Mouse (Mus musculus): ENCODE data around the gene Angptl3. TPM values are rescaled to one million over a fixed set of nuclear protein-coding genes. Genes with fewer than 3 reads are reported as not detected.

Angptl3 gene
- polyA plus RNA-seq (2015; fragmentation: Nextera tagmentation; extraction: Ambion mirVana), result 150 and 171 TPM in 2 replicates

- H3K4me3 ChIP-seq (replicated peaks), result peak within 1 kb of the TSS; percentile 33
Measured at GRCm38 (mm10) chr4:99030686-99031085, at the start of gene Angptl3. Gene Angptl3 (plus strand): TSS chr4:99030954.

GRCm38 (mm10) chr4:98984701-98985100 lies 46.1 kb upstream of the Angptl3 start:
- 75% methylated on average over 8 of the region's 8 CpGs for WGBS (ENCODE audit: insufficient replicate concordance)
- ATAC-seq (ENCODE audit: insufficient read depth), result no peak
- no peak overlapping the region for H3K4me2 ChIP-seq
- no peak overlapping the region for H3K27ac ChIP-seq (replicated peaks)
- no peaks in the 10 kb centered on the region for H3K9me3 ChIP-seq (replicated peaks)
- H3K36me3 ChIP-seq (replicated peaks), result peaks cover 10% of the 10 kb centered on the region; the same call in 1 of the 2 replicates
- H3K9ac ChIP-seq, result no peak overlapping the region
- H3K4me1 ChIP-seq (replicated peaks), result no peaks in the 10 kb centered on the region
- H3K4me3 ChIP-seq (replicated peaks), result no peak overlapping the region
- H3K27me3 ChIP-seq, result no peaks in the 10 kb centered on the region

More at GRCm38 (mm10) chr4:99030686-99031085, at the start of gene Angptl3:
- 0 out of 2 replicates have a peak, but pooled peaks have one; percentile 62 for ATAC-seq (ENCODE audit: insufficient read depth)
- Histone ChIP-seq H3K9me3 (replicated peaks) (no peaks in the 10 kb centered on the region), H3K36me3 (replicated peaks) (no peaks in the 10 kb centered on the region), H3K27me3 (no peaks in the 10 kb centered on the region), H3K4me2 (no peak within 1 kb of the TSS), H3K9ac (0 out of 2 replicates have a peak within 1 kb of the TSS, but pooled peaks have one; percentile 12), H3K4me1 (replicated peaks) (no peaks in the 10 kb centered on the region), H3K27ac (replicated peaks) (no peak within 1 kb of the TSS)
- 59% methylated on average over 2 of the region's 2 CpGs for WGBS (ENCODE audit: insufficient replicate concordance)

- no peak overlapping the region for H3K4me2 ChIP-seq
- no peaks in the 10 kb centered on the region for H3K27me3 ChIP-seq
- WGBS (ENCODE audit: insufficient replicate concordance), result 71% methylated on average over 4 of the region's 4 CpGs
- ATAC-seq (ENCODE audit: insufficient read depth), result no peak
- H3K27ac ChIP-seq (replicated peaks), result no peak overlapping the region
- H3K9ac ChIP-seq, result no peak overlapping the region
- peaks cover 4% of the 10 kb centered on the region; the same call in 1 of the 2 replicates for H3K36me3 ChIP-seq (replicated peaks)
- no peaks in the 10 kb centered on the region for H3K4me1 ChIP-seq (replicated peaks)
- H3K9me3 ChIP-seq (replicated peaks), result no peaks in the 10 kb centered on the region
- no peak overlapping the region for H3K4me3 ChIP-seq (replicated peaks)
Measured at GRCm38 (mm10) chr4:98993491-98993890, 37.3 kb upstream of the Angptl3 start.

GRCm38 (mm10) chr4:99005574-99005973 lies 25.2 kb upstream of the Angptl3 start:
- WGBS (ENCODE audit: insufficient replicate concordance), result 67% methylated on average over 2 of the region's 2 CpGs

GRCm38 (mm10) chr4:99006319-99006718 lies 24.4 kb upstream of the Angptl3 start:
- Histone ChIP-seq H3K4me3 (replicated peaks) (no peak overlapping the region), H3K27ac (replicated peaks) (no peak overlapping the region), H3K9ac (no peak overlapping the region), H3K27me3 (no peaks in the 10 kb centered on the region), H3K36me3 (replicated peaks) (0 out of 2 replicates have a peak, but pooled peaks cover 4% of the 10 kb centered on the region), H3K9me3 (replicated peaks) (no peaks in the 10 kb centered on the region), H3K4me2 (no peak overlapping the region), H3K4me1 (replicated peaks) (no peaks in the 10 kb centered on the region; the same call in 1 of the 2 replicates)
- ATAC-seq (ENCODE audit: insufficient read depth), result no peak
- 62% methylated on average over 2 of the region's 2 CpGs for WGBS (ENCODE audit: insufficient replicate concordance)

More at GRCm38 (mm10) chr4:99005574-99005973, 25.2 kb upstream of the Angptl3 start:
- no peak overlapping the region for H3K4me2 ChIP-seq
- H3K27ac ChIP-seq (replicated peaks), result no peak overlapping the region
- 0 out of 2 replicates have a peak, but pooled peaks cover 4% of the 10 kb centered on the region for H3K36me3 ChIP-seq (replicated peaks)
- H3K4me1 ChIP-seq (replicated peaks), result no peaks in the 10 kb centered on the region; the same call in 1 of the 2 replicates
- H3K9ac ChIP-seq, result no peak overlapping the region
- no peaks in the 10 kb centered on the region for H3K9me3 ChIP-seq (replicated peaks)
- H3K27me3 ChIP-seq, result no peaks in the 10 kb centered on the region
- H3K4me3 ChIP-seq (replicated peaks), result no peak overlapping the region
- ATAC-seq (ENCODE audit: insufficient read depth), result no peak

- no peak for ATAC-seq (ENCODE audit: insufficient read depth)
- Histone ChIP-seq H3K27me3 (no peaks in the 10 kb centered on the region), H3K4me2 (no peak overlapping the region), H3K27ac (replicated peaks) (no peak overlapping the region), H3K9me3 (replicated peaks) (no peaks in the 10 kb centered on the region), H3K9ac (no peak overlapping the region), H3K36me3 (replicated peaks) (0 out of 2 replicates have a peak, but pooled peaks cover 4% of the 10 kb centered on the region), H3K4me1 (replicated peaks) (no peaks in the 10 kb centered on the region), H3K4me3 (replicated peaks) (no peak overlapping the region)
- 76% methylated on average over 4 of the region's 4 CpGs for WGBS (ENCODE audit: insufficient replicate concordance)
Measured at GRCm38 (mm10) chr4:99011039-99011438, 19.7 kb upstream of the Angptl3 start.

- no peak for ATAC-seq (ENCODE audit: insufficient read depth)
- Histone ChIP-seq H3K9me3 (replicated peaks) (no peaks in the 10 kb centered on the region), H3K36me3 (replicated peaks) (0 out of 2 replicates have a peak, but pooled peaks cover 4% of the 10 kb centered on the region), H3K4me3 (replicated peaks) (no peak overlapping the region), H3K27ac (replicated peaks) (no peak overlapping the region), H3K4me1 (replicated peaks) (no peaks in the 10 kb centered on the region), H3K4me2 (no peak overlapping the region), H3K27me3 (no peaks in the 10 kb centered on the region), H3K9ac (no peak overlapping the region)
- WGBS (ENCODE audit: insufficient replicate concordance), result 81% methylated on average over 8 of the region's 8 CpGs
Measured at GRCm38 (mm10) chr4:99022221-99022620, 8.5 kb upstream of the Angptl3 start.

- WGBS (ENCODE audit: insufficient replicate concordance), result 59% methylated on average over 5 of the region's 5 CpGs
- no peak for ATAC-seq (ENCODE audit: insufficient read depth)
- Histone ChIP-seq H3K27ac (replicated peaks) (no peak overlapping the region), H3K27me3 (no peaks in the 10 kb centered on the region), H3K4me3 (replicated peaks) (no peak overlapping the region), H3K4me2 (no peak overlapping the region), H3K36me3 (replicated peaks) (no peaks in the 10 kb centered on the region), H3K4me1 (replicated peaks) (no peaks in the 10 kb centered on the region), H3K9ac (no peak overlapping the region), H3K9me3 (replicated peaks) (no peaks in the 10 kb centered on the region)
Measured at GRCm38 (mm10) chr4:99028377-99028776, 2.4 kb upstream of the Angptl3 start.

GRCm38 (mm10) chr4:99032921-99033320 lies 2.2 kb downstream of the Angptl3 start:
- Histone ChIP-seq H3K4me1 (replicated peaks) (no peaks in the 10 kb centered on the region), H3K36me3 (replicated peaks) (no peaks in the 10 kb centered on the region; the same call in 1 of the 2 replicates), H3K9ac (no peak overlapping the region), H3K4me2 (peak overlapping the region; percentile 14; the same call in 1 of the 2 replicates), H3K4me3 (replicated peaks) (0 out of 2 replicates have a peak overlapping the region, but pooled peaks have one; percentile 4), H3K9me3 (replicated peaks) (no peaks in the 10 kb centered on the region), H3K27me3 (no peaks in the 10 kb centered on the region), H3K27ac (replicated peaks) (no peak overlapping the region)
- no peak for ATAC-seq (ENCODE audit: insufficient read depth)
- WGBS (ENCODE audit: insufficient replicate concordance), result 19% methylated on average over 4 of the region's 4 CpGs

GRCm38 (mm10) chr4:99044854-99045253 lies 14.1 kb downstream of the Angptl3 start:
- ATAC-seq (ENCODE audit: insufficient read depth), result peak; percentile 93
- Histone ChIP-seq H3K27ac (replicated peaks) (peak overlapping the region; percentile 53; the same call in 1 of the 2 replicates), H3K9me3 (replicated peaks) (no peaks in the 10 kb centered on the region), H3K36me3 (replicated peaks) (peaks cover 14% of the 10 kb centered on the region), H3K27me3 (no peaks in the 10 kb centered on the region), H3K4me2 (no peak overlapping the region), H3K4me3 (replicated peaks) (no peak overlapping the region), H3K4me1 (replicated peaks) (peaks cover 19% of the 10 kb centered on the region), H3K9ac (no peak overlapping the region)
- 15% methylated on average over 3 of the region's 3 CpGs for WGBS (ENCODE audit: insufficient replicate concordance)

- ATAC-seq (ENCODE audit: insufficient read depth), result no peak
- no peaks in the 10 kb centered on the region for H3K9me3 ChIP-seq (replicated peaks)
- H3K27ac ChIP-seq (replicated peaks), result no peak overlapping the region
- H3K4me1 ChIP-seq (replicated peaks), result peaks cover 19% of the 10 kb centered on the region
- no peak overlapping the region for H3K9ac ChIP-seq
- no peak overlapping the region for H3K4me3 ChIP-seq (replicated peaks)
- WGBS (ENCODE audit: insufficient replicate concordance), result 61% methylated on average over 3 of the region's 3 CpGs
- H3K36me3 ChIP-seq (replicated peaks), result peaks cover 14% of the 10 kb centered on the region
- no peaks in the 10 kb centered on the region for H3K27me3 ChIP-seq
- H3K4me2 ChIP-seq, result no peak overlapping the region
Measured at GRCm38 (mm10) chr4:99046471-99046870, 15.7 kb downstream of the Angptl3 start.

GRCm38 (mm10) chr4:99048581-99048980 lies 17.8 kb downstream of the Angptl3 start:
- Histone ChIP-seq H3K27ac (replicated peaks) (no peak overlapping the region), H3K4me3 (replicated peaks) (no peak overlapping the region), H3K27me3 (no peaks in the 10 kb centered on the region), H3K9me3 (replicated peaks) (no peaks in the 10 kb centered on the region), H3K36me3 (replicated peaks) (no peaks in the 10 kb centered on the region), H3K4me2 (no peak overlapping the region), H3K9ac (no peak overlapping the region), H3K4me1 (replicated peaks) (peaks cover 19% of the 10 kb centered on the region)
- 65% methylated on average over 2 of the region's 2 CpGs for WGBS (ENCODE audit: insufficient replicate concordance)
- no peak for ATAC-seq (ENCODE audit: insufficient read depth)

Data from liver, embryonic 15.5 days (tissue).